Mouse (Mus musculus): ENCODE measurements around the gene Sec22b. TPM values are rescaled to one million over a fixed set of nuclear protein-coding genes. Genes with fewer than 3 reads are reported as not detected.

The Sec22b gene
- total RNA-seq, 2 experiments from 2014 or later = 79.1 to 83.4 TPM

DNA sequence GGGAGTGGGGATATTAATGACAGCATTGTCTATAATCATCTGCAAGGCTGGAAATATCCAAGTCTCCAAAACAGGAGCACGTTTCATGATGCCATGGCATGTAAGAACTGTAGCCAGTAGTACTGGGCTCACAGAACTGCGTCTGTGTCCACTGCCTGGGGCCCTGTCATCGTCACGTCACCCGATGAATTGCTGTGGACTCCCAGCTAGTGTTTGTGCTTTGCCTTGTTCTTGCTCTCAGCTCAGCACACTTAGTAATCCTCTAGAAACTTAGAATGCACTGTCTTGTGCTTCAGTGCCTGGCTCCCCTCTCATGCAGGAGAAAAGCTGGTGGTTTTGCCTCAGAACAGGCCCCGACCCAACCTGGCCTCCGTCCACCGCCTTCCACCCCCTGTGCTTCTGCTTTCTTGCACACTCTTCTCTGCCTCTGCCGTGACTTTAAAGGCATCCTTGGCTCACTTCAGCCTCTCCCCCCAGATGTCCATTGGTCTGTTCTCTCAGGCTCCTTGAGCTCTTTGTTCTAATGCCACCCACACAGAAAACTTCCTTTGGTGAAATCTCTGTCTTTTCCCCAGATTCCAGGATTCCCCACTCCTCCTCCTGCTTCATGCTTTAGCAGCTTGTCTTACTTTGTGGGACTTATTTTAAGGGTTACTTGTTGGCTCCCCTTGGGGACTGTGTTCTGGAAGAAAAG is 39.7 kb downstream of the Sec22b start:
- no peak for DNase-seq

DNA sequence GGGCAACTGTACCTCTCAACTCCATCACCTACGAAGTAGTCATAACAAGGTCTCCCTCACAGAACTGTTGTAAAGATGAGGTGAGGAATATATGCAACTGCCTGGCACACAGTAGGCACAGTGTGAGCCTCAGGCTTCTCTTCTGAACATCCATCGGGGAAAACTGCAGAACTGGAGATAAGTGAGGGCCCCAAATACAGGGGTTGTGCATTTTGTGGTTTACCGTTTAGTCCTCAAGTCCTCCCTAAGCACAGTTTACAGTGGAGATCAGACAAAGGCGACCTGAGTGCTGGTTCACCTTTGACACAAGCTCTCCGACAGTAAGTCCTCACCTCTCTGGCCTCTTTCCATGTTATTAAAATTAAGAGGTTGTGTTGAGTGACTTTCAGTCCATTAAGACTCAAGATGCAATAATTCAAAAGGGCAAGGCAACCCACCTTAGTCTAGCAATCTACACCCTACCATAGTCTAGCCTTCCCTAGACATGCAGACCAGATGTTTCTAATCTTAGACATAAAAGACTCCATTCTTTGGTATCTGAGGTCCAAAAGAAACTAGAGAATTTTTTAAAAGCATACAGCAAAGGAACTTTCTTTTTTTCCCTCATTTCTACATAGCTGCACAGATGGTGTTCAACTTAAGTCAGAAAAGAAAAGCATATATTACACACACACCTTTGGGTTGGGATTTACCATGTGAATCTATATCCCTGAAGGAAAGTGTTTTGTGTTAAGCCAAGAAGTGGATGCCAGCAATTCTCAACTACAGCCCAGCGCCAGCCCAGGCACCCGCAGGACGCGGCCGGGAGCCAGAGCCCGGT is 40.7 kb downstream of the Sec22b start:
- DNase-seq = no peak

DNA sequence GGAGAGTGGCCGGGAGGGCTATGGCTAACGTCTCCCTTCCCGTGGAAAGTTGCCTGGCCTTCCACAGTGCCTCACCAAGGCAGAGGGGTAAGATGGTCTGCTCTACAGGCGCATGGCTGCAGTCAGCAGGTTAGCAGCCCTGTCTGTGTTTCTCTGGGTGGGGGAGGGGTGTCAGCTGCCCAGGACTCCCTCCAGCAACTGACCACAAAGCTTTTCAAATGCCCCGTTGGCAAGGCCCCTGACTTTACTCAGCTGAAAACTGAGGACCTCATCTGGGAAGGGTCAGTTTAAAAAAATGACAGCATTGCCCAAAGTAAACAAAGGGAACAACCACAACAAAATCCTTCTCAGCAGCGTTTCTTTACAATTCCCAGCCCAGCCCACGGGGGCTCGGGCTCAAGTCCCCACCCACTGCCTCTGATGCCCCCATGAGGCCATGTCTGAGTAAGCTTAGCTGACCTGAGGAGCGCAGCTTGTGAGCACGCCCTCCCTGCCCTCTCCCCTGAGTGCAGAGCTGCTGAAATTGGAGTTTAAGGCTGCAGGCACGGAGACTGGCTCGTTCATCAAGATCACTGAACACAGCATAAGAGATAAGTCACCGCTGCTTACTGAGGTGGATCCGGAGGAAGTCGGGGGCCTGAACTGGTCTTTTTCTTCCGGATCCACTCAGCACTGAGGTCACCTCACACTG is 41.4 kb downstream of the Sec22b start:
- DNase-seq = no peak

DNA sequence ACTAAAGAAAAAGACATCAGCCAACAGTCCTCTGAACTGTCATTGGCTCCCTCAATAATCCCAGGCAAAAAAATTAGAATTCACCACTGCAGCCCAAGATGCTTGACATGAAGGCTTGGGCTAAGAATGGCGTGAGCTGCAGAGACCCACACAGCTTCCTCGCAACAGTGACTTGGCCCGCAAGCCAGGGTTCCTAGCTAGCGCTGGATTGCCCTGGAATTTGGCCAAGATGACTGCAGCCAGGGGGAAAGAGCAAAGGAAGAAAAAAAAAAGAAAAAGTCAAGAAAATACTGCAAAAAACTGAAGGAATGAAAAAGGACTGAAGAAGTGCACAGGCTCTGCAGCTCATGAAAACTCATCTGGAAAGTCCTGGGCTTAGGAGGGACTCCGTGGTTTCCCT is 43.5 kb downstream of the Sec22b start:
- no peak for DNase-seq

DNA sequence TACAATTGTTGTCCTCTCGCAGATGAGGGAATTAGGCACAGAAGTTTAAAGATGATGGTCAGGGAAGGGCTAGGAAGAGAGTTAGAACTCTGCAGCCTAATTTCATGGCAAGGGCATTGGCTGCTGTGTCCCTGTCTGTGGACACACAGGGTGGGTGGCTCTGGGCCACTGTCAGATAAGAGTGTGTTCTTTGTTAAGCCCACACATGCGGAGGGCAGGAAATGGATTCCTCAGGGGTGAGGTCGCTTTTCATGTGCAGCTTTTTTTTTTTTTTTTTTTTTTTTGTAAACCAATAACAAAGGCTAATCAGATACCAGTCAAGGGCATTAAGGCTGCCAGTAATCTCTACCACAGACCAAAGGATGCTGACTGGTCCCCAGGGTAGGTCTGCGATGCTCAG is 45.4 kb downstream of the Sec22b start:
- DNase-seq = no peak

DNA sequence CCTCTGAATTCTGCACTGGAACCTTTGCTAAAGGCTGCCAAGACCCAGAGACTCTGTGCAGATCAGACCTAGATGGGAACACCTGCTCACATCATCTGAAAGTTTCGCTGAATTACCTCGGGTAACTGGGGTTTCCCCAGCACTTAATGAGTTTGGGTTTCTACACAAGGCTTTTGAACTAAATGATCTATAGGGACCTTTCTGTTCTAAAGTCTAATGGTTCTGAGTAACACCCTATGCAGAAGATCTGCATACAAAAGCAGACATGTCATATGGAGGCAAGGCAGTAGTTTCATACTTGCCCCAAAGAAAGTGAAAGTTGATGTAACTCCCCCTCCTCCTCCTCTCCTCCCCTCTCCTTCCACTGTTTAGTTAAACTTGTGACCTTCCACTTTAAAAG is 47.5 kb downstream of the Sec22b start:
- DNase-seq = no peak

DNA sequence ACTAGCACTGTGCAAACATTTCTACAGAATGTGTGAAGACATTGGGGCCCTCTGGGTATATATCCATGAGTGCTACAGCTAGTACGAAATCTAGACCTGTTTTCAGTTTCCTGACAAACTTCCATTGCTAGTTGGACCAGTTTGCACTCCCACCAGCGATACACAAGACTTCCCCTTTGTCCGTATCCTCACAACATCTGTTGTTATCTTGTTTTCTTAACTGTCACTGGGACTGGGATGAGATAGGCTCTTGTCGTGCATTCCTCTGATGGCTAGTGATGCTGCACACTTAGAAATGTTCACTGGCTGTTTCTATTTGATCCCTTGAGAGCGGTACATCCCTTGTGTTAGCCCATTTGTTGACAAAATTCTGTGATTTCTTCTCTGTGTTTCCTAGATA is 49.0 kb downstream of the Sec22b start:
- no peak for DNase-seq

DNA sequence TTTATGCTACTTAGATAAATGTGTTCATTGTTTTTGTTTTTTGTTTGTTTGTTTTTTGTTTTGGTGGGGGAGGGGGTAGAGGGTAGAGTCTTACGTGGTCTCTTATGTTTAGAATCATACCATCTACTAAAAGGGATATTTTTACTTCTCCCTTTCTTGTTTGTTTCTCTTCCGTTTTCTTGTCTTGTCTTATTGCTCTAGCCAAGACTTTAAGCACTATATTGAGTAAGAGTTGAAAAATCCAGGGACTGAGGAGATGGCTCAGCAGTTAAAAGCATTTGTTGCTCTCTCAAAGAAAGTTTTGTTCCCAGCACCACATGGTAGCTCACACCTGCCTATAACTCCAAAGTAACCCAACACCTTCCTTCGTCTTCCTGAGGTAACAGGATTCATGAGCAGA is 50.1 kb downstream of the Sec22b start:
- DNase-seq = no peak

DNA sequence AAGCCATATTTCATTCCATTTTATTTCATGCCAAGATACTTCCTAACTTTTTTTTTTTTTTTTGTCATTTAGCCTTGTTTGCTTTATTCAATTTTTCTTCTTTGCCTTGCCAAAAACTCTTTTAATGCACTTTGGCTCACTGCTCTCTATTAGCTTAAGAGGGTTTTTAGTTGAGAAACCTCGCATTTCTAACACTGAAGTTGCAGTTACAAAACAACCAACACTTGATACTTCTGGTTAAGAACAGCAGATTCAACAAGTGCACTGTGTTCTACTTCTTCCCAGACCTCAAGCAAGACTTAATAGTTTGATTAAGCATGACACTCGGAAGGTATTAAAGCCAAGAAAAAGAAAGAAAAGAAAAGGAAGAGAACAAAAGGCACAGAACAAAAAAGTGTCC is 52.2 kb downstream of the Sec22b start:
- DNase-seq = no peak

DNA sequence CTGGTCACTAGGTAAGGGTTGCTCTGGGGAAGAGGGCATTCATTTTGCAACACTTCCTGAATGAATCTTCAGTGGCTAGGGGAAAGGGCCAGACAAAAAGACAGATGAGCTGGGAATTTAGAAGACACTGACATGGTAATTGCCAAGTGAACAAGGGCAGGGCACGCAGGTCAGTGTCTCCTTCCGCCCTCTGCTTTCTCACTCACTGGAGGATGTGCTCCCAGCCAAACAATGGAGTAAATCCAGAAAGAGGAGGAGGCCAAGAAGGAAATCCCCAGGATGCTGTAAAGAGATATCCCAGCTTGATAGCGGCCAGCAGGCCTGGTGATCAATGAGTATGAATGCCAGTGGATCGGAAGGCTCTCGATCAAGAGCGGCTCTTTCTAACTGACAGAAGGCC is 55.3 kb downstream of the Sec22b start:
- no peak for DNase-seq

DNA sequence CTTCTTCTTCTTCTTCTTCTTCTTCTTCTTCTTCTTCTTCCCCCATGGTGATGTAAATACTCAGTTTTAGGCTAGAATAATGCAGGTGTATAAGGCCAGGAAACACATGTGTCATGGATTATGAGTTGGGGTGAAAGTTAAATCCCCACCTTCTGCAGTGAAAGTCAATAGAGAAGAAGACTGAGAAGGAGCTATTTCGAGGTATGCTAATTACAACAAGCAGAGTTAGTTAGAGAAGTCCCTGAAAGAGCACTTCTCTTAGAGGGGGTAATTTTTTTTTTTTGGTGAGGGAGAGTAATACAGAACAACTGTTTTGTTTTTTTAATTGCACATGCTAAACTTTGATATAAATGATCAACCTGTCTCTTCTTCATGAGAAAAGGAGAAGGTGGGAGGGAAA is 55.9 kb downstream of the Sec22b start:
- DNase-seq = no peak

DNA sequence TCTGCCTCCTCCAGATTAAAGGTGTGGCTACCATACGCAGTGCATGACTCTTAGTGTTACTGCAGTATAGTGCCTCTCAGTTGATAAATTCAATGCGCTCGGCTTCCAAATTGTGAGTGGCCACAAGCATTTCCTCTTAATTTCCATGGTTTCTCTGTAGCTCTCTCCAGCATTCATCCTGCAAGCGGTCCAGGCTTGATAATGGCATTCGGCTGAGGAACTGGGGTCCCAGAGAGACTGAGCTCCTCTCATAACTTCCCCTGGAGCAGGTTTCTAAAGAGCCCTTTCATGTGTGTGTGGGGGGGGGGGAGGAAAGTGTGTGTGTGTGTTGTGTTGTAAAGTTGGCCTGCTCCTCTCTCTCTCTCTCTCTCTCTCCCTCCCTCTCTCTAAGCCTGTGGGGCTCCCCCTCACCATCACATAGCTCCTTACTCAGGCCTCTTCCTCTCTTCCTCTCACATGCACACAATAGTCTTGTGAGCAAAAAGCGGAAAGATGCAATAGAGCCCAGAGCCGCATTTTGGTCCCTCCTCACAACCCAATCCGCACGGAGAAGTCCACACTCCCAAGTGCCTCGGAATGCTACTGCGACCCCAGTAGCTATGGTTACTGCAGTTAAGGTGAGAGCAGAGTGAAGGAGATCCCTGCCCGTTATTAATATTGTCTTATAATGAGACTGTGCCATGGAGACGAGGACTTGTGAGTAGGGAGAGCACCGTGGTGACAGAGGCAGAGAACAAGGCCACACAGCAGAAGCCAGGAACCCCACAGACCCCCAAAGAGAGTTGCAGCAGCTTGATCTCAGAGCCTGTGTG is 60.0 kb downstream of the Sec22b start:
- DNase-seq = no peak

DNA sequence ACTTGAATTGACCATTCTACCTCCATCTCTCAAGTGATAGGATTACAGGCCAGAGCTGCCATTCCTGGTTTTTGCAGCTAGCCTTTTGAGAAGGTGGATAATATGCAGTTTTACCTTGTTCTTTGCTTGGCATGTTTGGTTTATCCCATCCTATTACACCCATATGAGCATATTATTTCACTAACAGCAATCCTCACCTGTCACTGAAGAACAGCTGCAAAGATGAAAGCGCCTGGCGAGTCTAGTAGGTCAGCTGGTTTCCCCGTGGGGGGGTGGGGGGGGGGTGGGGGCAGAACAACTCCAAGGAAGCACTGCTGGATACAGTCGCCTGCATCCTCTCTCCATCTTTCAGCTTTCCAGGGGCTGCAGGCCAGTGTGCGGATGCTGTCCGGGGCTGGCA is 61.0 kb downstream of the Sec22b start:
- no peak for DNase-seq

DNA sequence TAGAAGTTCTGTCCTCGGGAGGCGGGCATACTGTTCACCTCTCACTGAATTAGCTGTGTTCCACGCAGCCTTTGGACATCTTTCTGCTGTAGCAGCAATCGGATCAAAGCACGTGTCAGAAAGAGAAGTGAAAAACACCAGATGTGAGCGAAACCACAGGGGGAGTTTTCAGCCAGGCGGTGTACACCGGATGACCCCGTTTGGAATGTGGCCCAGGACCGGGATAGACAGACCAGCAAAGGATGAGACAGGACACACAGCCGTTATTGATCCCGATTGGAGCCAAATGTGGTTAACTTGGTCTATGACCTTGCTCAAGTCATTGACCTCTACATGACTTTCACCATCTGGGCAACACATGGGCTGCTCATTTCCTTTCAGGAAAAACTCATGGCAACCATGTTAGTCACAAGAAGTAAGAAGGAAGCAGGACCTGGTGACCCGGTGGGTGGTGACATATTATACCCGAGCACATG is 63.9 kb downstream of the Sec22b start:
- no peak for DNase-seq

DNA sequence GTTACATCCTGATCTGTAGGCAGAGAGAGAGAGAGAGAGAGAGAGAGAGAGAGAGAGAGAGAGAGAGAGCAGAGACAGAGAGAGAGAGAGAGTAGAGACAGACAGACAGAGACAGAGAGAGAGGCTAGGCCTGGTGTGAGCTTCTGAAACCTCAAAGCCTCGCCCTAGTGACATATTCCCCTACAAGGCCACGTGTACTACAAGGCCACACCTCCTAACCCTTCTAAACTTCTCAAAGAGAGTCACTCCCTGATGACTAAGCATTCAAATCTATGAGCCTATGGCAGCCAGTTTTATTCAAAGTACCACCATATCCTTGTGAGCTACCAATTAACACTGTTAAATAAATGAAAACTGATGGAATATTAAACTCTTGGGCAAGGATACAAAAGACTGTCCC is 66.6 kb downstream of the Sec22b start:
- DNase-seq = no peak

DNA sequence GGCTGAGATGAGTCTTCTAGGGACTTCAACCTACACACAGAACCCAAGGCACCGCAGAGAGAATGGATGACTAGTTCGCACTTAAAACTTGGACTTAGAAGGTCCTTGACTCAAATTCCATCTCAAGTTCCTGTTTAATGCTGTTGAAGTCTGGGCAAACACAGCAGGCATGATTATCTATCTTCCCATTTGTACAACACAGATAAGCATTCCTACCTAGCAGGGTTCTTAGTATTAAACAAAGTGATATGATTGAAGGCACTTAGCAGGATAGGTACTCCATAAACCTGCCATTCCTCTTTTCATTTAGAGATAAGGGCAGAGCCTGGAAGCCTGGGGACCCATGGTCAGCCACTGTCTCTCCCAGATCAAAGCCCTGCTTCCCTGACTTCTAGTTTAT is 67.2 kb downstream of the Sec22b start:
- no peak for DNase-seq

DNA sequence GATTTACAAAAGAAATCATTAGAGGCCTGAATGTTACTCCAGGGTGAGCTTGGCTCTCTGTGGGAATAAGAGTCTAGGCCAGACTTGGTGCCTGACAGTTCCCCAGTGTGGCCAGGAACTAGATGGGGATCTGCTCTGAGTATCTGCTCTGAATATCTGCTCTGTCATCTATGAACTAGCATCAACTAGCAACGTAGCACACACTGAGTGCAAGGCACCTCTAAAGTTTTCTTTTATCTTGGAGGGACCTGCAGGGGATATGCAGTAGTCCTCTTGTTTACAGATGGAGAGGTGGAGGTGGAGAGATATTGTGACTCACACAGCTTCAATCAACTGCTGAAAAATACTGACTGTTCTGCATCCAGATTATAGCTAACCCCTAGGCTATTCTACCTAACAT is 68.0 kb downstream of the Sec22b start:
- DNase-seq = no peak

DNA sequence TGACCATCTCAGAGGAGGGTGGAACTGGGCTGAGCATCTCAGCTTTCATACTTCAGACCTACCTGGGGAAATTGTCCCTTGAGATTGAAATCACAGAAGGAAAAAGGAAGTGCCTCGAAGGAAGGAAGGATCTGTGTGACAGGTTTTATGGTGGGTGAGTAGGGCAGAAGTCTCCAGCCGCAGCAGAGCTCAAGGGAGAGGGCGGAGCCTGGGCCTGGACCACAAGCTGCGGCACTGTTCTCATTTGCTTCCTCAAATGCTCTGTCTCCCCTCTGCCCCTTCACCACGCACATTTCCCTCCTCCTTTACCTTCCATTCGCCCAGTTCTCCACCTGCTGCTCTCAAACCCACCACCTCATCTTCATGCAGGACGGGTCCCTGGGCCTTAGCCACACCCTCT is 70.1 kb downstream of the Sec22b start:
- DNase-seq = no peak

DNA sequence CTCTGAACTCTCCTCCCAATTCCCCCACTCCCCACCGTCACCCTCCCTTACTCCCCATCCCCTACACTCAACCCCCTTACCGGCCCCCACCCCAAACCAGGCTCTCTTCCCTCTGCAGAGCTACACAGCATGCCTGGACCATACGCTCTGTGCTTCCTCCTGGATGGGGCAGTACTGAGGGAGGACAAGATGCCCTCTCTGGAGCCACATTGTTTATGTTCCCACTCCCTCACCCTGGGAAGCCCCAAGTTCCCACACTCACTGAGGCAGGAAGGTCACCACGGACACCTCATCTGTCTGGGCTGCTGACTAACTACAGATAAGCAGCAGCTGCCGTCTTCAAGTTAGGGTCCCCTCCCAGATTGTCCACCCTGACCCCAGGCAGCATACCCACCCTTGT is 71.2 kb downstream of the Sec22b start:
- DNase-seq = no peak

DNA sequence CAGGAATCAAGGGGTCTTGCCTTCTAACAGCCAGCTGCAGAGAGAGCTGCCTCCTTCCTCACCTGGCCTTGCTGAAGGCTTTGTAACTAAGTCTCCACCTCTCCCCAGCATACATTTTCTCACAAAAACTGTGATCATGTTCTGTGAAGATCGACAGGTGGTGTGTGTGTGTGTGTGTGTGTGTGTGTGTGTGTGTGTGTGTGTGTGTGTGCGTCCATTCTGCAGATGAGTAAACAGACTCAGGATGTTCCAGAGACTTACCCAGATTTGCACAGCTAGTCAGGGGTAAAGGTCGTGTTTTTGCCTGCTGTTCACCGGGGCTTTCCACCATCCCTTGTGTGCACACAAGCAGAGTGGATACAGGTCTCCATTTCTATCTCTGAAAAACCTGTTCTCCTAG is 71.7 kb downstream of the Sec22b start:
- DNase-seq = no peak

Measured in layer of hippocampus, postnatal 36 days (tissue).